Mouse (Mus musculus): ENCODE results near the gene Klhdc7a.

- no peak for TF ChIP-seq EP300 (optimal IDR thresholded peaks at IDR 0.05)
- TF ChIP-seq CTCF (IDR thresholded peaks at IDR 0.05; ENCODE audit: low read depth): no peak
Observed at GRCm38 (mm10) chr4:139964406-139964805, 3.4 kb downstream of the Klhdc7a start.

Data from stomach, postnatal 0 days (tissue).